Mouse (Mus musculus): Measurements from ENCODE around the gene Cog7.

GRCm38 (mm10) chr7:121968242-121968641 lies 13.3 kb downstream of the Cog7 start:
- TF ChIP-seq CTCF (IDR thresholded peaks at IDR 0.05; ENCODE audit: insufficient read depth, low read depth, low read length) (no peak), POLR2A (IDR thresholded peaks at IDR 0.05; ENCODE audit: insufficient read depth, low read depth, low read length) (no peak)

Measured in olfactory bulb, adult 2 months (tissue).